Mouse (Mus musculus): ENCODE measurements at regions not wholly inside any gene's neighbourhood (a gene's known extent, or its start where the extent isn't known, plus 50 kb on each side); places are given as distances from the start of the nearest gene placed in this dataset.

- no peak for TF ChIP-seq ZKSCAN1 (IDR thresholded peaks at IDR 0.05; ENCODE audit: borderline replicate concordance, low read depth, low read length)
- no peak for TF ChIP-seq POLR2AphosphoS2 (IDR thresholded peaks at IDR 0.05; ENCODE audit: low read depth, low read length)
- TF ChIP-seq CTCF (conservative IDR thresholded peaks at IDR 0.05 in 1 of 2, IDR thresholded peaks at IDR 0.05 in 1 of 2; ENCODE audit: low read depth in 2 of 2, low read length in 2 of 2), result no peak
- TF ChIP-seq RAD21 (IDR thresholded peaks at IDR 0.05; ENCODE audit: low read depth, low read length), result no peak; the same call in 1 of the 2 replicates
- no peak for TF ChIP-seq MAX (IDR thresholded peaks at IDR 0.05; ENCODE audit: low read length)
- TF ChIP-seq HCFC1 (IDR thresholded peaks at IDR 0.05; ENCODE audit: low read depth, low read length), result no peak
- TF ChIP-seq GABPA (IDR thresholded peaks at IDR 0.05; ENCODE audit: insufficient replicate concordance, low read depth, low read length), result no peak
- TF ChIP-seq CHD2 (IDR thresholded peaks at IDR 0.05; ENCODE audit: low read length), result no peak
- no peak for TF ChIP-seq ETS1 (conservative IDR thresholded peaks at IDR 0.05; ENCODE audit: low read depth, low read length)
These were observed 267.6 kb upstream of the Clnk start for GRCm38 (mm10) chr5:39144225-39144624.
